Mouse (Mus musculus): ENCODE data around the gene Adrm1.
A peak's percentile ranks its signal among the peaks of the same experiment; 100 is the strongest.

Adrm1 gene

GRCm38 (mm10) chr2:180185686-180186085 is 14.4 kb downstream of the Adrm1 start:
- no peak for DNase-seq

- no peak for DNase-seq
These were observed 16.1 kb downstream of the Adrm1 start for GRCm38 (mm10) chr2:180187362-180187761.

GRCm38 (mm10) chr2:180196610-180197322 is 25.5 kb downstream of the Adrm1 start:
- no peak for DNase-seq

GRCm38 (mm10) chr2:180197323-180198037 is 26.2 kb downstream of the Adrm1 start:
- DNase-seq: no peak

GRCm38 (mm10) chr2:180198782-180199181 is 27.5 kb downstream of the Adrm1 start:
- no peak for DNase-seq

GRCm38 (mm10) chr2:180200681-180201080 is 29.4 kb downstream of the Adrm1 start:
- DNase-seq: peak; percentile 47

- DNase-seq: no peak
These were observed 30.0 kb downstream of the Adrm1 start for GRCm38 (mm10) chr2:180201303-180201702.

GRCm38 (mm10) chr2:180202263-180202662 is 31.0 kb downstream of the Adrm1 start:
- no peak for DNase-seq

- DNase-seq: peak; percentile 90
These were observed 31.5 kb downstream of the Adrm1 start for GRCm38 (mm10) chr2:180202805-180203204.

GRCm38 (mm10) chr2:180204501-180204900 is 33.2 kb downstream of the Adrm1 start:
- DNase-seq: no peak

- DNase-seq: no peak
These were observed 34.0 kb downstream of the Adrm1 start for GRCm38 (mm10) chr2:180205083-180205955.

- no peak for DNase-seq
These were observed 34.6 kb downstream of the Adrm1 start for GRCm38 (mm10) chr2:180205956-180206280.

- DNase-seq: peak; percentile 73
These were observed 36.6 kb downstream of the Adrm1 start for GRCm38 (mm10) chr2:180207840-180208239.

GRCm38 (mm10) chr2:180208976-180209375 is 37.7 kb downstream of the Adrm1 start:
- no peak for DNase-seq

GRCm38 (mm10) chr2:180212255-180212654 is 41.0 kb downstream of the Adrm1 start:
- no peak for DNase-seq

- DNase-seq: peak; percentile 73
These were observed 43.2 kb downstream of the Adrm1 start for GRCm38 (mm10) chr2:180214352-180214978.

GRCm38 (mm10) chr2:180215011-180215461 is 43.8 kb downstream of the Adrm1 start:
- DNase-seq: peak; percentile 76

GRCm38 (mm10) chr2:180215951-180216350 is 44.7 kb downstream of the Adrm1 start:
- DNase-seq: peak; percentile 83

- DNase-seq: peak; percentile 47
These were observed 45.6 kb downstream of the Adrm1 start for GRCm38 (mm10) chr2:180216921-180217320.

GRCm38 (mm10) chr2:180217587-180217986 is 46.3 kb downstream of the Adrm1 start:
- DNase-seq: peak; percentile 89

- peak; percentile 40 for DNase-seq
These were observed 47.0 kb downstream of the Adrm1 start for GRCm38 (mm10) chr2:180218241-180218640.

GRCm38 (mm10) chr2:180218677-180219076 is 47.4 kb downstream of the Adrm1 start:
- peak; percentile 82 for DNase-seq
